Mouse (Mus musculus) thymus, adult 2 months (tissue): ENCODE measurements at regions not wholly inside any gene's neighbourhood (a gene's known extent, or its start where the extent isn't known, plus 50 kb on each side); places are given as distances from the start of the nearest gene placed in this dataset.

Source experiments
- DNase-seq: peaks from one replicate; pipeline ENCODE4 v3.0.0; 2021
- H3K27ac ChIP-seq: fragments of 200-500 bp; 2 replicates; pipeline ENCODE4 v1.5.1; 2012; ENCODE audit warnings: low read length, control low read depth; ENCODE audit not compliant: control insufficient read depth, insufficient read depth
- H3K27me3 ChIP-seq: fragments of 200-500 bp; 2 replicates; pipeline ENCODE4 v1.6.1; 2012; ENCODE audit warnings: mild to moderate bottlenecking, low read length, moderate library complexity, mixed read lengths; ENCODE audit not compliant: control insufficient read depth, insufficient read depth
- H3K36me3 ChIP-seq: fragments of 200-500 bp; 2 replicates; pipeline ENCODE4 v1.6.1; 2012; ENCODE audit warnings: mild to moderate bottlenecking, low read length, moderate library complexity; ENCODE audit not compliant: control insufficient read depth, insufficient read depth
- H3K4me1 ChIP-seq: fragments of 200-500 bp; replicated peaks from 2 replicates; pipeline ENCODE4 v1.6.1; 2012; ENCODE audit warnings: low read length; ENCODE audit not compliant: control insufficient read depth, insufficient read depth
- H3K4me3 ChIP-seq: fragments of 200-500 bp; 2 replicates; pipeline ENCODE4 v1.5.1; 2012; ENCODE audit warnings: mild to moderate bottlenecking, low read length, control low read depth, moderate library complexity; ENCODE audit not compliant: control insufficient read depth, insufficient read depth
- CTCF ChIP-seq: fragments of 200-500 bp; IDR thresholded peaks from 2 replicates; pipeline ENCODE4 v1.5.1; 2012; ENCODE audit warnings: mild to moderate bottlenecking, control low read depth, low read length, moderate library complexity, borderline replicate concordance; ENCODE audit not compliant: control insufficient read depth, poor library complexity, insufficient read depth; ENCODE audit errors: extremely low read depth
- POLR2A ChIP-seq: fragments of 200-500 bp; IDR thresholded peaks from 2 replicates; pipeline ENCODE4 v1.6.1; 2012; ENCODE audit warnings: mild to moderate bottlenecking, low read length, control low read depth, moderate library complexity; ENCODE audit not compliant: control insufficient read depth, poor library complexity, insufficient read depth; ENCODE audit errors: extremely low read depth
- WGBS: fragments of 180-500 bp; shearing (Covaris S2); methylation state at CpG from one replicate; pipeline ENCODE4 v1.1.7; 2018; 5-methylcytosine and 5-hydroxymethylcytosine counted together

- Histone ChIP-seq H3K4me1 (no peaks in the 10 kb centered on the region), H3K36me3 (no peaks in the 10 kb centered on the region), H3K4me3 (no peak overlapping the region), H3K27ac (no peak overlapping the region), H3K27me3 (no peaks in the 10 kb centered on the region)
- TF ChIP-seq CTCF = no peak
- no peak for TF ChIP-seq POLR2A
- DNase-seq = no peak
- 94% methylated on average over 10 of the region's 10 CpGs for WGBS
These were observed 75.8 kb downstream of the Rpl14 start for GRCm38 (mm10) chr9:120646806-120647667.

GRCm38 (mm10) chr9:120647668-120647955 is 76.4 kb downstream of the Rpl14 start:
- 86% methylated on average over 7 of the region's 7 CpGs for WGBS
- TF ChIP-seq POLR2A (no peak), CTCF (no peak)
- Histone ChIP-seq H3K36me3 (no peaks in the 10 kb centered on the region), H3K27ac (no peak overlapping the region), H3K4me1 (no peaks in the 10 kb centered on the region), H3K27me3 (no peaks in the 10 kb centered on the region), H3K4me3 (no peak overlapping the region)
- no peak for DNase-seq

GRCm38 (mm10) chr9:120652733-120653132 is 81.5 kb downstream of the Rpl14 start:
- TF ChIP-seq CTCF = no peak
- TF ChIP-seq POLR2A = no peak
- no peaks in the 10 kb centered on the region for H3K4me1 ChIP-seq
- no peak overlapping the region for H3K4me3 ChIP-seq
- no peaks in the 10 kb centered on the region for H3K36me3 ChIP-seq
- DNase-seq = no peak
- WGBS = 93% methylated on average over 14 of the region's 14 CpGs
- no peaks in the 10 kb centered on the region for H3K27me3 ChIP-seq
- H3K27ac ChIP-seq = no peak overlapping the region

GRCm38 (mm10) chr9:120653170-120653569 is 81.9 kb downstream of the Rpl14 start:
- no peak for DNase-seq

GRCm38 (mm10) chr9:120654736-120655135 is 83.5 kb downstream of the Rpl14 start:
- 78% methylated on average over 1 of the region's 1 CpGs for WGBS
- Histone ChIP-seq H3K4me1 (no peaks in the 10 kb centered on the region), H3K4me3 (no peak overlapping the region), H3K27ac (no peak overlapping the region), H3K27me3 (no peaks in the 10 kb centered on the region), H3K36me3 (no peaks in the 10 kb centered on the region)
- DNase-seq = no peak
- no peak for TF ChIP-seq POLR2A
- TF ChIP-seq CTCF = no peak

More at GRCm38 (mm10) chr9:120653170-120653569, 81.9 kb downstream of the Rpl14 start:
- Histone ChIP-seq H3K4me1 (no peaks in the 10 kb centered on the region), H3K4me3 (no peak overlapping the region), H3K27me3 (no peaks in the 10 kb centered on the region), H3K36me3 (no peaks in the 10 kb centered on the region), H3K27ac (no peak overlapping the region)
- WGBS = 90% methylated on average over 5 of the region's 5 CpGs
- TF ChIP-seq POLR2A (no peak), CTCF (no peak)

- no peak overlapping the region for H3K4me3 ChIP-seq
- WGBS = 21% methylated on average over 5 of the region's 6 CpGs
- no peak overlapping the region for H3K27ac ChIP-seq
- no peaks in the 10 kb centered on the region for H3K36me3 ChIP-seq
- no peaks in the 10 kb centered on the region for H3K27me3 ChIP-seq
- peak; percentile 93 for TF ChIP-seq CTCF
- no peak for TF ChIP-seq POLR2A
- no peaks in the 10 kb centered on the region for H3K4me1 ChIP-seq
- DNase-seq = peak; percentile 58
These were observed 85.7 kb downstream of the Rpl14 start for GRCm38 (mm10) chr9:120656976-120657375.
